Mouse (Mus musculus) embryonic facial prominence, embryonic 15.5 days (tissue): ENCODE data around the gene Rftn1. TPM values are rescaled to one million over a fixed set of nuclear protein-coding genes. Genes with fewer than 3 reads are reported as not detected.

ENCODE experiments used
- ATAC-seq: fragments of 200-750 bp; cut with Nextera tagmentation; 2 replicates; pipeline ENCODE4 v1.8.0; 2017; ENCODE audit warnings: low read depth, moderate TSS enrichment; ENCODE audit not compliant: insufficient number of reproducible peaks, low FRiP score, low TSS enrichment
- H3K27ac ChIP-seq: fragments of 300-500 bp; sonication (generic); replicated peaks from 2 replicates; pipeline ENCODE4 v1.5.1; 2015; ENCODE audit warnings: mild to moderate bottlenecking, inconsistent platforms
- H3K27me3 ChIP-seq: fragments of 300-500 bp; sonication (generic); 2 replicates; pipeline ENCODE4 v1.6.1; 2015; ENCODE audit warnings: inconsistent platforms
- H3K36me3 ChIP-seq: fragments of 300-500 bp; sonication (generic); 2 replicates; pipeline ENCODE4 v1.6.1; 2015; ENCODE audit warnings: mild to moderate bottlenecking, inconsistent platforms
- H3K4me1 ChIP-seq: fragments of 300-500 bp; sonication (generic); 2 replicates; pipeline ENCODE4 v1.6.1; 2015; ENCODE audit warnings: inconsistent platforms
- H3K4me2 ChIP-seq: fragments of 300-500 bp; sonication (generic); replicated peaks from 2 replicates; pipeline ENCODE4 v1.6.1; 2015; ENCODE audit warnings: mild to moderate bottlenecking, inconsistent platforms
- H3K4me3 ChIP-seq: fragments of 300-500 bp; sonication (generic); replicated peaks from 2 replicates; pipeline ENCODE4 v1.5.1; 2015; ENCODE audit warnings: mild to moderate bottlenecking, inconsistent platforms
- H3K9ac ChIP-seq: fragments of 300-500 bp; sonication (generic); 2 replicates; pipeline ENCODE4 v1.6.1; 2015; ENCODE audit warnings: inconsistent platforms
- H3K9me3 ChIP-seq: fragments of 300-500 bp; sonication (generic); replicated peaks from 2 replicates; pipeline ENCODE4 v1.6.1; 2016; ENCODE audit warnings: inconsistent platforms
- WGBS: fragments of 180-500 bp; shearing (Covaris S2); methylation state at CpG from one replicate; pipeline ENCODE4 v1.1.7; 2015; 5-methylcytosine and 5-hydroxymethylcytosine counted together
- polyA plus RNA-seq: library from polyadenylated mRNA; unstranded; fragments of >200 nt; fragmentation: Nextera tagmentation; extraction: Ambion mirVana; gene quantifications from 2 replicates; pipeline ENCODE4 v1.2.1, GENCODE M21; 2015

The Rftn1 gene
- polyA plus RNA-seq, 1 experiment from 2014 or later, result 21.4 TPM

DNA sequence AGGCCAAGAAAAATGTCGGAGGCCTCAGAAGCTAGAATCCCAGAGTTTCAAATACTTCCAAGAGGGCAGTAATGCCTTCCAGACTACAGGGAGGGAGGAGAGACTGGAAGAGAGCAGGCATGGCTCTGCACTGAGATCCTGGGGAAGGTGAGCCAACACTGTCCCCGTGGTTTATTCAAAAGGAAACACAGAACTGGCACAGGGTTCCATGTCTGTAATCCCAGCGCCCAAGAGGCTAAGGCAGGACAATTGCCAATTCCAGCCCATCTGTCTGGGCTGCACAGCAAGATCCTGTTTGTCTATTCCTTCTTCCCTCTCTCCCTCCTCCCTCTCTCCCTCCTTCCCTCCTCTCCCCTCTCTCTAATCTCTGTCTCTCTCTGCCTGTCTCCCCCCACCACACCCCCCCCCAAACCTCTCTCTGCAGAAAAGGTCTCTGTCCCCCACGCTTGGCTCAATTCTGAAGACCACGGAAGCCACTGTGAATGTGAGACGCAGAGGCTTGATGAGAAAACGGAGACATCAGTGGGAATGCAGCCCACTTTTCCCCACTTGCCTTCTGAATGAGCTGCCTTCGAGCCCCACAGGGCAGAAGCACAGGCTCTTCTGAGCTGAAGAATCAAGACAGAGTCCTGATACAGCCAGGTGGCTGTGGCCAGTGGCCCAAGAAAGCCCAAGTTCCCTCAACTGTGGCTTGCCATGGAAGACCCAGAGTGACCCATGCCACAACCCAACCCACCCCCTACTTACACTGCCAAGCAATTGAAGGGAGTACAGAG is 8.8 kb upstream of the Rftn1 start:
- Histone ChIP-seq H3K4me3 (no peak overlapping the region), H3K27ac (no peak overlapping the region), H3K4me1 (no peaks in the 10 kb centered on the region), H3K9me3 (no peaks in the 10 kb centered on the region), H3K4me2 (no peak overlapping the region), H3K9ac (no peak overlapping the region), H3K36me3 (no peaks in the 10 kb centered on the region), H3K27me3 (no peaks in the 10 kb centered on the region)
- WGBS, result 56% methylated on average over 8 of the region's 8 CpGs
- no peak for ATAC-seq

DNA sequence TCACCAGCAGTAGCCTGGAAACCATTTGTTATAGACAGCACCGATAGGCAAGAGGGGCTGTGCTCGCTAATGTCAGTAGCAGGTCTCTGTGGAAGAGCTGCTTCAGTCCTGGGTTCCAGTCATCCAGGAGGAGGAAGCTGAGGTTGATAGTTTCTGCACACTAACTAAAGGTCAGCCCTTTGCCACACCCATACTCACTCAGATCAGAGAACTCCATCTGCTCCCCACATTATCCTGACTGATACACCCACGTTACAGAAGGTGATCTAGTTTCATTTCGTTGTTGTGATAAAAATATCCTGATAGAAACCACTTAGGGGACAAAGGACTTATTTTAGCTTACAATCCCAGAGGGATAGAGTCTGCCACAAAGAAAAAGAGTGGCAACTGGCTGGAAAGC is 7.1 kb upstream of the Rftn1 start:
- ATAC-seq, result no peak
- peaks cover 8% of the 10 kb centered on the region; the same call in 1 of the 2 replicates for H3K27me3 ChIP-seq
- H3K9ac ChIP-seq, result no peak overlapping the region
- 80% methylated on average over 4 of the region's 4 CpGs for WGBS
- no peaks in the 10 kb centered on the region for H3K9me3 ChIP-seq
- H3K27ac ChIP-seq, result no peak overlapping the region
- H3K4me1 ChIP-seq, result no peaks in the 10 kb centered on the region
- H3K36me3 ChIP-seq, result no peaks in the 10 kb centered on the region
- no peak overlapping the region for H3K4me2 ChIP-seq
- no peak overlapping the region for H3K4me3 ChIP-seq

DNA sequence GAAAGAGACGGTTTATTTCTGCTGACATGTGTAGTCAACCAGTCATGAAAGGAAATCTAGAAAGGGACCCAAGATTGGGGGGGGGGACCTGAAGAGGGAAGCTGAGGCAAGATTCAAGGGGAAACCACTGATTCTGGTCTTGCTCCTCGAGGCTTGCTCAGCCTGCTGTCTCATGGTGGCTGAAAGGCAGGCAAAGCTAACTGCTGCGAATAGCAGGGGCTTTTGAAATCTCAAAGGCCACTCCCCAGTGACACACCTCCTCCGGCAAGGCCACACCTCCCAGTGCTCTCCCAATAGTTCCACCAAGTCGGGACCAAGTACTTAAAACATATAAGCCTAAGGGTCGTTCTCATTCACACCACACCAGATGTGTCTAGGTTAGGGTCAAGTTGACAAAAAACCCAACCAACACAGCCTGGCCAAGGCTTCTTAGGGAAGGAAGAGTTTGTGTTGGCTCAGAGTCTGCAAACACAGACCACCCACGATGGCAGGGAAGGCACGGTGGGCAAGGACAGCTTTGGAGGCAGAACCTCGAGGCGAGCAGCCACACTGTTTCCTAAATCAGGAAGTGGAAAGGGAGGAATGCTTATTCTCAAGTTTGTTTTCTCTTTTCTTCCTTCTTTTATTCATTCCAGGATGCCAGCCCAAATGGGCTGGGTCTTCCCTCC is 5.7 kb upstream of the Rftn1 start:
- Histone ChIP-seq H3K9me3 (no peaks in the 10 kb centered on the region), H3K27me3 (peaks cover 20% of the 10 kb centered on the region), H3K9ac (no peak overlapping the region), H3K27ac (no peak overlapping the region), H3K4me1 (no peaks in the 10 kb centered on the region), H3K36me3 (no peaks in the 10 kb centered on the region), H3K4me3 (no peak overlapping the region), H3K4me2 (no peak overlapping the region)
- WGBS, result 31% methylated on average over 10 of the region's 10 CpGs
- no peak for ATAC-seq

- Histone ChIP-seq H3K36me3 (no peaks in the 10 kb centered on the region), H3K27me3 (peaks cover 27% of the 10 kb centered on the region), H3K9ac (no peak overlapping the region), H3K4me3 (no peak overlapping the region), H3K4me1 (peaks cover 7% of the 10 kb centered on the region), H3K4me2 (no peak overlapping the region), H3K9me3 (no peaks in the 10 kb centered on the region), H3K27ac (no peak overlapping the region)
- 92% methylated on average over 7 of the region's 7 CpGs for WGBS
- no peak for ATAC-seq
Observed at GRCm38 (mm10) chr17:50195399-50195798, 4.9 kb upstream of the Rftn1 start.

GRCm38 (mm10) chr17:50194541-50194940 is 4.1 kb upstream of the Rftn1 start:
- no peaks in the 10 kb centered on the region for H3K9me3 ChIP-seq
- H3K9ac ChIP-seq, result no peak overlapping the region
- no peak overlapping the region for H3K4me3 ChIP-seq
- no peaks in the 10 kb centered on the region for H3K36me3 ChIP-seq
- no peak overlapping the region for H3K4me2 ChIP-seq
- peaks cover 27% of the 10 kb centered on the region for H3K27me3 ChIP-seq
- H3K4me1 ChIP-seq, result peaks cover 11% of the 10 kb centered on the region
- 75% methylated on average over 3 of the region's 3 CpGs for WGBS
- no peak for ATAC-seq
- H3K27ac ChIP-seq, result no peak overlapping the region

- peaks cover 19% of the 10 kb centered on the region for H3K4me1 ChIP-seq
- no peak overlapping the region for H3K4me3 ChIP-seq
- no peaks in the 10 kb centered on the region for H3K9me3 ChIP-seq
- H3K36me3 ChIP-seq, result no peaks in the 10 kb centered on the region
- no peak overlapping the region for H3K27ac ChIP-seq
- WGBS, result 39% methylated on average over 3 of the region's 3 CpGs
- no peak overlapping the region for H3K9ac ChIP-seq
- peaks cover 27% of the 10 kb centered on the region for H3K27me3 ChIP-seq
- no peak for ATAC-seq
- no peak overlapping the region for H3K4me2 ChIP-seq
Observed at GRCm38 (mm10) chr17:50193653-50194052, 3.2 kb upstream of the Rftn1 start.

DNA sequence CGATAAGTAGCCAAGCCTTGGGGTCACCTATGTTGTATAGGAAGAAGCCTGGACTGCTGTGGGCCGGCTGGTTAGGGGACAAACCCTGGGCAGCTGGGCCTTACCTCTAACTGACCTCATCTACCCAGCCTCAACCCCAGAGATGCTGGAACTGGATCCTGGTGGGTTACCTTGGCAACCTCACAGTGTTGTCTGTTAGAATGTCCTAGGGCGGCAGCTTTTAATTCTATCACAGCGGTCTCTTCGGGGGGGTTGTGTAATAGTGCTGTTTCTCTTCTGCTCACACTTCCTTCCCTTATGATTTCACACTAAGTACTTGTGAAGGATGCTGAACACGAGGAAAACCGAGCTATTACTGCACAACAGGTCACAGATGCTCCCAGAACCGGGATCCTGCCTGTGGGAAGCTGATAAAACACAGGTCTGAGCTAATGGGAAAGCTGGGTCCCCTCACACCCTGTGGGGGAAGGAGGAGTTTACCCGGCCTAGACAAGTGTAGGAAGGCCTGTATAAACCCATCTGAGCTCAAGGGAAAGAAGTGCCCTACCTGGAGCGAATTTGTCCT is 2.0 kb upstream of the Rftn1 start:
- Histone ChIP-seq H3K27me3 (peaks cover 27% of the 10 kb centered on the region), H3K4me1 (peaks cover 19% of the 10 kb centered on the region), H3K9ac (no peak overlapping the region), H3K4me2 (no peak overlapping the region), H3K9me3 (no peaks in the 10 kb centered on the region), H3K27ac (no peak overlapping the region), H3K4me3 (no peak overlapping the region), H3K36me3 (no peaks in the 10 kb centered on the region)
- 37% methylated on average over 10 of the region's 10 CpGs for WGBS
- ATAC-seq, result no peak

DNA sequence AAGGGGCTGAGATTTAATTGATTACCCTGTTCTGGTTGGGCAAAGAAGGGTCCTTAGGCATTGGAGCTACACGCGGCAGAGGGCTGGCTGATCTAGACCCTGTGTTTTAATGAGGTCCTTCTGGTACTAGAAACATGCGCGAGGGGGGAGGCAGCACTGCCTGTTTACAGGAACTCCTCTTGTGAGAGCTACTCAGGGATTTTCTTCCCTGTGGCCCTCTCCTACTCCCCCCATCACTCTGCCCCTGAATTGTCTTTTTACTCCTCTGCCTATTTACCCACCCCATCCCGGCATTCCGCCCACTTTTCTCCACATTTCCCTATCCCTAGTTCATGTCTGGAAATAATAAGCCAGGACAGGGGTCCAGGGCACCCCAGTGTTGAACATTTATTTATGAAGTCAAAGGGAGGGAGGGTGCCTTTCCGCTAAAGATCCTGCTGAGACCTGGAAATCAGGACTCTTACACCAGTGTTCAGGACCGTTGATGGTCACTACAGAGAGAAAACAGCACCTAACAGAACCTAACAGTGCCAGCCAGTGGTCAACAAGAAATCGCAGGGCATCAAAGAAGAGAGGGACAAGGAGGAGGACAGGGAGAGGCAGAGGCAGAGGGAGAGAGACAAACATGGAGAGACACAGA is 964 bp upstream of the Rftn1 start:
- H3K9ac ChIP-seq, result no peak overlapping the region
- ATAC-seq, result no peak
- H3K36me3 ChIP-seq, result no peaks in the 10 kb centered on the region
- no peak overlapping the region for H3K4me3 ChIP-seq
- no peak overlapping the region for H3K27ac ChIP-seq
- peaks cover 27% of the 10 kb centered on the region for H3K27me3 ChIP-seq
- H3K4me1 ChIP-seq, result peaks cover 19% of the 10 kb centered on the region
- H3K9me3 ChIP-seq, result no peaks in the 10 kb centered on the region
- WGBS, result 40% methylated on average over 9 of the region's 9 CpGs
- no peak overlapping the region; the same call in 1 of the 2 replicates for H3K4me2 ChIP-seq

DNA sequence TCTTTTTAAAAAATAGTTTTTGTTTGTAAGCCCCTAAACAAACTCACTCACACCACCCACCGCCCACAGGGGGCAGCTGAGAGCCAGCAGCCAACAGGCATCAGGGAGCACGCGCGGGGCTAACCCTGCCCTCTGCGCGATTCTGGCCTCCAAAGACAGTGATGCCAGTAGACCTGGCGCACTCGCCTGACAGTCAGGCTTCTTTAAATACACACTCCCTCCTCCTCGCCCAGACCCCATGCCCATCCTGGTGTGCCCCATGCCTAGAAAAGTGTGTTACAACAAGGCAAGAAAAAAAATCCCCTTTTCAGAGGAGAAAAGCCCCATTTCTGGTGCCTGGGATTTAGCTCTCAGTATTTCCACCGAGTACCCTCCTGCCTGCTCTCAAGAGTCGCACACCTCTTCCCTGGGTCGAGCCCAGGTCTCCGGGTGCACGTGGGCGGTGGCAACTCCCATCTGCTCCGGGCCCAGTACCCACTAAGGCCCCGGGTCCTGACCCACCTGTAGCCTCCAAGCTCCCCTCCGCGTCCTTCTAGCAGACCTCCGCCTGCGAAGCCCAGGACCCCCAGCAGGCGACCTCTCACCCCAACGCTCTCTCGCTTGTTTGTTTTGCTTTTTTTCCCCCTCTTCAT is 977 bp downstream of the Rftn1 start:
- Histone ChIP-seq H3K27ac (0 out of 2 replicates have a peak overlapping the region, but pooled peaks have one; percentile 44), H3K4me2 (peak overlapping the region; percentile 99), H3K9ac (peak overlapping the region; percentile 63), H3K27me3 (peaks cover 27% of the 10 kb centered on the region), H3K9me3 (no peaks in the 10 kb centered on the region), H3K4me3 (peak overlapping the region; percentile 71), H3K4me1 (peaks cover 19% of the 10 kb centered on the region), H3K36me3 (no peaks in the 10 kb centered on the region)
- WGBS, result under 1% methylated on average over 24 of the region's 24 CpGs
- ATAC-seq, result no peak; the same call in 1 of the 2 replicates

GRCm38 (mm10) chr17:50188662-50189345 is 1.7 kb downstream of the Rftn1 start:
- Histone ChIP-seq H3K9me3 (no peaks in the 10 kb centered on the region), H3K4me3 (peak overlapping the region; percentile 71), H3K27ac (no peak overlapping the region), H3K27me3 (peaks cover 27% of the 10 kb centered on the region), H3K9ac (no peak overlapping the region), H3K4me1 (peaks cover 19% of the 10 kb centered on the region), H3K36me3 (no peaks in the 10 kb centered on the region), H3K4me2 (peak overlapping the region; percentile 99)
- 68% methylated on average over 12 of the region's 12 CpGs for WGBS
- peak; percentile 12; the same call in 1 of the 2 replicates for ATAC-seq
